Mouse (Mus musculus) kidney, postnatal 36 days (tissue): ENCODE results near the gene Slc22a6.

Source experiments
- DNase-seq, 2 experiments: peaks; one replicate each; pipeline ENCODE4 v3.0.0; 2021 to 2022; ENCODE audit warnings: mixed read lengths in 2 of 2

Gene Slc22a6

GRCm38 (mm10) chr19:8611358-8612123 lies 6.3 kb upstream of the Slc22a6 start:
- DNase-seq, result peak; percentile 63 to 73

DNA sequence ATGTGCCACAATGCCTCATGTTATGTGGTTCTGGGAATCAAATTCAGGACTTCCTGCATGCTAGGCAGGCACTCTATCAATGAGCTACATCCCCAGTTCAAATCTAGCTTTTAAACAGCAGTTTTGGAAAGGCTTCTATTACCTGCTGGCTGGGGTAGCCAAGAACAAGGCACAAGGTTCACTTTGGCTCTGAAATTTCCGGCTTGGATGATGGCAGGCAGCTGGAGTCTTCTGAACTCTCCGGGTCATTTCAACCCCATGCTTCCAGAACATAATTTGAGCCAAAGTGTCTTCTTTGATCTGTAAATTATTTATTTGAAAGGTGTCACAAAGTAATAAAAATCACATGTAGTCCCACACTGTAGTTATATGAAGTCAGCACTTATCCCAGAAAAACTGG lies 4.7 kb upstream of the Slc22a6 start:
- DNase-seq, result peak; percentile 62 to 82

DNA sequence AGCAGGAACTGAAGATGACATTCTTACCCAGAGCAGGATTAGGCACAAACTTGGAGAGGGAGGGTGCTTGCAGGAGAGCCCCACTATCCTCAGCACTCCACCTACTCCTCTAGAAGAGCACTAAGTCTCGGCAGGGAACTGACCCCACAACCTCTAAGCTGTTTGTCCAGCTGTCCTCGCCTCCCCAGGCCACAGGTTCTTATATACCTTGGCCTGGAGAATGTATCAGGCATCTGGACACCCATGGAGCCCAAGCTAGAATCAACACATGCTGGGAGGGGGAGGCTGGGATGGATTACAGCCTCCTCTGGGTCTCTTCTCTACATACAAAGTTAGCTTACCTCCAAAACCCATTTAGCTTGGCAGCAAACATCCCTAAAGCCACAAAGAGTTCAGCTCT lies 3.5 kb upstream of the Slc22a6 start:
- no peak for DNase-seq

GRCm38 (mm10) chr19:8616314-8616713 lies 1.5 kb upstream of the Slc22a6 start:
- DNase-seq, result no peak

DNA sequence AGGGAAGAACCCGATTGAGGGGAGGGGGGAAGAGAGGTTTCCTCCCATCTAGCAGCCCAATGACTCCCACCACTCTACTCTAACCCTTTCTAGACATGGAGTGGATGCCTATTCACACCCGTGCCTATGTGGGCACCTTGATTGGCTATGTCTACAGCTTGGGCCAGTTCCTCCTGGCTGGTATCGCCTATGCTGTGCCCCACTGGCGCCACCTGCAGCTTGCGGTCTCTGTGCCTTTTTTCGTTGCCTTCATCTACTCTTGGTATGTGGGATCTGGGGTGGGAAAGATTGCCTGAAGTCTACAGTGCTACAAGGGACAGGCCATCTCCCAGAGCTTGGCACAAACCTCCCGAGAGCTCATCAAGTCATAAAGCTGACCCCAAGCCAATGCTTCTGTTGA lies 3.3 kb downstream of the Slc22a6 start:
- peak; percentile 51 to 75 for DNase-seq

DNA sequence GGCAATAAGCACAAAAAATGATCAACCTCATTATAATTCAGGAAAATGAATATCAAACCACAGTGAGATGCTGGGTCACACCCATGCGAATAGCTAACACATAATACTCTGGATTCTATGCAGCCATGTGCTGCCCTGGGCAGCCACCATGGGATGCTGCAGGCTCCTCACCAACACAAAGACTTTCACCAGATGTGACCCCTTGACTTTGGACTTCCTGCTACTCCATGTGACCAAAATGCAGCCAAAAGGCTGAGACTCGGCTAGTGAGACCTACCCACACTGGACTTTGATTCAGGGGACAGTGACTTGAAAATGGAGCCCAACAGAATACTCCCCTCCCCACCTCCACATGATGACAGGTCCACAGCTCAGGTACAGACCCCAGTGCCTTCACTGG lies 12.4 kb downstream of the Slc22a6 start:
- peak; percentile 75 to 81 for DNase-seq

DNA sequence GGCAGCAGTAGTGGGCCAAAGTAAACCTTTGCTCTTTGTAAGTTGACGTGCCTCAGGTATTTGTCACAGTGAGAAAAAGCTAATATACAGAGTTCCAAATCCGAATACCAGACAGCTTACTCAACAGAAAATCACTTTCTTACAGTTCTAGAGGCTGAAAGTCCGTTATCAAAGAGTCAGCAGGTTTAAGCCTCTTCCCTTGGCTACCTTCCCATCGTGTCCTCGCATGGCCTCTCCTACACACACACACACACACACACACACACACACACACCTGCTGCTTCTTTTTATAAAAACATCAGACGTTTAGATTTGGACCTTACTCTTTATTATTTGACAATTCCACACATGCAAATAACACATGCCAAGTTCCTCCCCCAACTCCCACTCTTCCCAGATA lies 13.0 kb downstream of the Slc22a6 start:
- DNase-seq, result peak; percentile 70 to 73

DNA sequence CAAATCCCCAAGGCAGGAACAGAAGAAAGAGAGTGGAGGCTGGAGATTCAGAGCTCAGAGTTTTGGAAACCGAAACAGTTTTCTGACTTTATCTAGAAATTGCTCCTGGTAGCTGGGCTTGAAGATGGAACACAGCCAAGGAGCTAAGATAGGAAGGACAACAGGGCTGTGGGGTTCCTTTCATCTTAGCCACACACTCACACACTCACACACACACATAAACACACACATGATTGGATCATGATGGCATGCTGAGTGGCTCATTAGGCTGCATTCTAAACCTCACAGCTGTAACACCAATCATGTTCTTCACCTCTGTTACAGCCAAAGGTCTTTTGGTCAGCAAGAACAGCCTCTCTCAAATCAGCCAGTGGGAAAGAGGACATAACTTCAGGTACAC lies 14.2 kb downstream of the Slc22a6 start:
- no peak for DNase-seq

- no peak for DNase-seq
These were observed 24.2 kb downstream of the Slc22a6 start for GRCm38 (mm10) chr19:8642086-8642485.

DNA sequence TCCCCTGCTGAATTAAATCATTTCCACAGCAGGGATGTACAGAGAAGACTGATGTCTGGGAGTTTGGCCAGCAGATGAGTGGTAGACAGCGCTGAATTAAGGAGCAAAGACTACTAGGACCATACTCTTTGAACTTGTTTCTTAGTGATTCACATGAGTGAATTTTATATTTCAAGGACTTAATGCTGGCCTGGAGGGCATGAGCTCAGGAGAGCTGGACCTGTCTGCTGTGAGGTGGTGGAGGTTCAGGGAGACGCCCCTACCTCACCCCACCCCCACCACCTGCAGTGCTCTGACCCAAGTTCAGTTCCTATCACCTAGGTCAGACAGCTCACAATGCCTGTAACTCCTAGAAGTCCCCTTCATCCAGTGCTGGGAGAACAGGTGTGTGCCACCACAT lies 28.6 kb downstream of the Slc22a6 start:
- peak; percentile 28 to 51 for DNase-seq

DNA sequence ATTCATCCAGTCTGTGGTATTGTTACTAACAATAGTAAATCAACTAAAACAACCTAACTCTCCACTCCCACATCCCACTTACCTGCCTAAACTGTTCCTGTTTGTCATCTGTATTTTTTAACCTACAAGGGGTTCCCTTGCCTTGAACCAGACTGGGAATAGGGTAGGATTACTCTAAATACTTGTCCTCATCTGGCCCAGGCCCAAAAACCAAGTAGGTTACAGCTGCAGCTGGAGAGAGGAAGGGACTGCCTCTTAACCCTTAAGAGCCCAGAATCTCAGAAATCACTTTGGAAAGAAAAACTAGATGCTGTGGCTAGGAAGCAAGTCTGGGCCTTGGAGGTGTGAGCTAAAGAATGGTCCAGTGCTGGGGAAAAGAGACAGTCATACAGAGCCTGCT lies 38.0 kb downstream of the Slc22a6 start:
- DNase-seq, result no peak

DNA sequence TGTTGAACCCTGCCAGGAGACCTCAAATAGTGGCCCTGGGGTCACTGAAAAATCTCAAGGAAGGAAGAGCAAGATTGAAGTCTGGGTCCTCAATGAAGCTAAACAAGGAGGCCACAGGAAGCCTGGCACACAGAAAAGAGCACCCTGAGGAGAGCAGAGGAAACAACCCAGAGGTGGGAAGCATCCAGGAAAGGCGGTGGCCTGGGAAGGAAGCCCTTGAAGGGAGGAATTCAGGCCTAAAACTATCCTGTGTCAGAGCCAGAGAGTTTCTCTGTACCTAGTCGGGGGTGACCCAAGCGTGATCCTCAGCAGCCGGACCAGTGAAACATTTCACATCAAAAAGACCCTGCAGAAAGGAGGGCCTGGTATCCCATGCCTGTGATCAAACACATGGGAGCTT lies 38.5 kb downstream of the Slc22a6 start:
- peak; percentile 43 to 50 for DNase-seq

GRCm38 (mm10) chr19:8661821-8662307 lies 44.0 kb downstream of the Slc22a6 start:
- peak in 1 of 2 experiments; percentile 21 for DNase-seq

DNA sequence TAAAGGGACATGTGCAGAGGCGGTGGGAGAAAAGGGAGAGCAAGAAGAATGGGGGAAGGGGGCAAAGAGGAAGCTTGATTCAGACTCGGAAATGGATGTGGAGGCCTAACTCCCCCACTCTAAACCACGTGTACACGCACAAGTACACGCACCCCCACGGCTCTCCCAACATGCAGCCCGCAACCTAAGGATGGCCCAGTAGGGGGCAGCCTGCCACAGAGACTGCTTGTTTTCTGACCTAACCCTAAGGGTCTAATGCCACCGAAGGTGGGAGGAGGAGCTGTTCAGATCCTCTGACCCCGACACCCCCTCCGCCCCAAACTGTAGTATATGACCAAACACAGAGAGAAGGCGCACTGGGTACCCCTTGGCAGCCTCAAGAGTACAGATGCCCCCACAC lies 44.5 kb downstream of the Slc22a6 start:
- peak; percentile 53 to 81 for DNase-seq

- no peak for DNase-seq
These were observed 45.6 kb downstream of the Slc22a6 start, which contains the start of gene Chrm1 for GRCm38 (mm10) chr19:8663360-8663839. Chrm1 (plus strand) TSS chr19:8663789.

- DNase-seq, result no peak
These were observed 46.1 kb downstream of the Slc22a6 start for GRCm38 (mm10) chr19:8663911-8664421.

GRCm38 (mm10) chr19:8664859-8665258 lies 47.0 kb downstream of the Slc22a6 start:
- no peak for DNase-seq

- DNase-seq, result no peak
These were observed 47.9 kb downstream of the Slc22a6 start for GRCm38 (mm10) chr19:8665746-8666145.

DNA sequence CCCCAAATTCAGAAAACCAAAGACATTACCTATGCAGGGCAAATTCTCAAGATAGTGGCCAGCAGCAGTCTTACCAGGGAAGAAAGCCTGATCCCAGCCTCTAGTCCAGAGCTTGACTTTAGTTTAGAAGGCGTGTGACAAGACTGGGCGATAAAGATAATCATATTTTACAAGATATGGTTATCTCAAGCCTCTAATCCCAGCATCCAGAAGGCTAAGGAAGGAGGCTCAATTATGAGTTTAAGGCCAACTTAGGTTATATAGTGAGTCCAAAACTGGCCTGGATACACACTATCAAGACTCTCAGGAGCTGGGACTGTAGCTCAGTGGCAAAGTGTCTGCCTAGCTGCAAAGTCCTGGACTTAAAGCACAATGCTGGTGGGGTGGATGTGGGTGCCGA lies 55.0 kb downstream of the Slc22a6 start:
- no peak for DNase-seq

DNA sequence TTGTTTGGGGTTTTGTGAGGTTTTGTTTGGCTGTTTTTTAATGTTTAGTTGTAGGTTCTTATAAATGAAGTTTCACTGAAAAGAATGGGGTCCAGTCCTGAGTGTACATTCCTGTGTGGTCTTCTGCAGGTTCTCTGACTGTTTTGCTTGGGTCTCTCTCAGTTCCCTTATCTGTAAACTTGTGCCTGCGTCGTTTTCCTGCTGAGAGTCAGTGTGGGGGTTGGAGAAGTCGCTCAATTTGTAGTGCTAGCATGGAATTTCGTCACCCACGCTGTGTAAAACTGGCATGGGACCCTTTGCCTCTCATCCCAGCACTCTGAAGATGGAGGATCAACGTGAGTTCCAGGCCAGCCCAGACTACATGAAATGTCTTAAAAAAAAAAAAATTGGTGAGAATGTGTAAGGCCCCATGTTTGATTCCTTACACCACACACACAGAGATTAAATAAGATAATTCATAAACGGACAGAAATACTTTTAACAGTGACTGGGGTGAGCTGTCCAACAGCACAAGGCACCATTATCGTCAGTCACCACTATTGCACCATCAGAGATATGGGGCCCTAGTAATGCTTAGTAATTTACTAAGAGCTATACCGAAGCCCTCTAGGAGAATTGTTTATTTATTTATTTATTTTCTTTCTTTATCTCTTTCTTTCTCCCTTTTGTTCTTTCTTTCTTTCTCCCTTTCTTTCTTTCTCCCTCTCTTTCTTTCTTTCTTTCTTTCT lies 55.7 kb downstream of the Slc22a6 start:
- DNase-seq, result no peak
